Mouse (Mus musculus): ENCODE data around the gene Lipt2. TPM values are rescaled to one million over a fixed set of nuclear protein-coding genes. Genes with fewer than 3 reads are reported as not detected.

The Lipt2 gene
- polyA plus RNA-seq, 1 experiment from 2014 or later: 14.8 TPM

DNA sequence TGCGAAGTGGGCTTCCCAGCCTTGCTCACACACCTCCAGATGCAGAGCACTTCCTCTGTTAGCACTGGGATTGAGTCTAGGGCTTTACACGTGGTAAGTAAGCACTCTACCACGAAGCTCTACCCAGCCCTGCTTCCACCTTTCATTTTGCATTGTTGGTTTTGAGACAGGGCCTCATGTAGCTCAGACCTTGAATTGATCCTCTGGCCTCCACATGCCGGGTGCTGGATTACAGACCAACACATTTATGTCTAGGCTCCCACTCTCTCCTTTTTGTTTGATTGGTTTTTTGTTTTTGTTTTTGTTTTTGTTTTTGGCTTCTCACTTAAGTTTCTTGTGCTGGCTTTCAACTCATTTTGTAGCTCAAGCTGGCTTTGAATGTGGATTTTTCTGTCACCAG is 11.7 kb downstream of the Lipt2 start:
- no peak for ATAC-seq (ENCODE audit: extremely low read depth, insufficient number of reproducible peaks, low FRiP score, low TSS enrichment)
- no peaks in the 10 kb centered on the region for H3K4me1 ChIP-seq
- WGBS: 63% methylated on average over 4 of the region's 4 CpGs
- H3K9ac ChIP-seq: no peak overlapping the region
- no peaks in the 10 kb centered on the region; the same call in 1 of the 2 replicates for H3K27me3 ChIP-seq (replicated peaks)
- no peak overlapping the region for H3K4me3 ChIP-seq
- H3K4me2 ChIP-seq: no peak overlapping the region
- no peak overlapping the region for H3K27ac ChIP-seq (replicated peaks)
- no peaks in the 10 kb centered on the region for H3K36me3 ChIP-seq
- H3K9me3 ChIP-seq: no peaks in the 10 kb centered on the region

DNA sequence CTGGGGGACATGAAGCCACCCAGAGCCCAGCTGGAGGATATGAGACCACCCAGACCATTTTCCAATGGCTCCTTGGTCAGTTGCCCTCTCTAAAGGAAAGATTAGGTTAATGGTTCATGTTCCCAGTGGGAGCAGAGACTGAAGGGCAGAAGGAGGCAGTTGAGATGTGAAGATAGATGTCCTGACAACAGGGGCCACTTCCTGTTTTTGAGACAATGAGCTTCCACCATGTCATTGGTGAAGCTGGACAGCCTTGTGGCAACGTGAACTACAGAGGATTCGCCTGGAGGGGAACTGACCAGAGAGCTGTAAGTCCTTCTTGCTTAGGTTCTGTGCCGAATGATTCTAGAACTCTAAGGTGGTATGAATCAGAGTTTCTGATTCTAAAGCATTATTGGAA is 17.2 kb downstream of the Lipt2 start, which contains the start of gene Kcne3:
Gene Kcne3, plus strand, starts transcription at position 234 of the 400 bp plus-strand sequence.
- ATAC-seq (ENCODE audit: extremely low read depth, insufficient number of reproducible peaks, low FRiP score, low TSS enrichment): no peak
- H3K4me1 ChIP-seq: peaks cover 14% of the 10 kb centered on the region
- WGBS: 69% methylated on average over 3 of the region's 3 CpGs
- H3K9me3 ChIP-seq: no peaks in the 10 kb centered on the region
- no peak within 1 kb of the TSS for H3K4me2 ChIP-seq
- H3K36me3 ChIP-seq: no peaks in the 10 kb centered on the region
- H3K9ac ChIP-seq: no peak within 1 kb of the TSS
- H3K27me3 ChIP-seq (replicated peaks): peaks cover 51% of the 10 kb centered on the region
- H3K27ac ChIP-seq (replicated peaks): no peak within 1 kb of the TSS
- no peak within 1 kb of the TSS for H3K4me3 ChIP-seq

DNA sequence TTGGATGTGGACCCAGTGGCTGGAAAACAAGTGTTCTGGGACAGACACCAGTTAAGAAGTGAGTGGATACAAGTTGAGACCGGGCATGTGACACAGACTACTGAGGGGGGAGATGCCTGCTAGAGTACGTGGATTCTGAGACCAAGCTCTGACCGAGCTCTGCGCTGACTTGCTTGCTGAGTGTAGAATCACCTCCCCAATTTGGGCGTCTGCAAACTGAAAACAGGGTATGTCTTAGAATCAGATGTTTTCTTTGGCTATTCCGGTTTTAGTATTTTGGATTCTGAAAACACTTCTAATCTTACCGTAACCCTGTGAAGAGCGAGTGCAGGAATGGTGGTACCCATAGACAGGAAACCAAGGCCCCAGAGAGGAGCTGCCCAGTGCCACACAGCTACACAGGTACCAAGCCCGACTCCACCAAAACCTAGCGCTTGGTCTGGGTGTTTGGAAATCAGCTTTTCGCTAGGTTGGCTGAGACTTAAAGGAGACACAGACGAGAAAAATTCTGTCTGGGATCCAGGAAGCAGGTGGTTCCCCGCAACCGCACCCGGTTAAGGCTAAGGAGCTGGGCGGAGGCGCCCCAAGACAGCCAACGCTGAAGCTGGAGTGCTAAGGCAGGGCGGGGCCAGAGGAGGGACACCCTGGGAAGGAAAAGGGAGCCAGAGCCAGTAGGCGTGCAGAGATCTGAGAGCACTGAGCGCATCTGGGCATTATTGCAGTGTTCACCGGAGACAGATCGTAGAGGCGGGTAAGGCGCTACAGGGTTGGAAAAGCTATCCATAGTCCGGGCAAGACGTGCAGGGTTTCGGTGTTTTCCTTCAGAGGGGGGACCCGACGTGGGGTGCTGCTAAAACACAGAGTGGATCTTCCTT is 19.2 kb downstream of the Lipt2 start:
- no peak for ATAC-seq (ENCODE audit: extremely low read depth, insufficient number of reproducible peaks, low FRiP score, low TSS enrichment)
- no peaks in the 10 kb centered on the region for H3K36me3 ChIP-seq
- no peaks in the 10 kb centered on the region for H3K9me3 ChIP-seq
- peaks cover 14% of the 10 kb centered on the region for H3K4me1 ChIP-seq
- WGBS: 7% methylated on average over 30 of the region's 30 CpGs
- peak overlapping the region; percentile 75 for H3K9ac ChIP-seq
- peak overlapping the region; percentile 92 for H3K4me2 ChIP-seq
- H3K4me3 ChIP-seq: peak overlapping the region; percentile 56
- H3K27ac ChIP-seq (replicated peaks): no peak overlapping the region
- peaks cover 55% of the 10 kb centered on the region for H3K27me3 ChIP-seq (replicated peaks)

DNA sequence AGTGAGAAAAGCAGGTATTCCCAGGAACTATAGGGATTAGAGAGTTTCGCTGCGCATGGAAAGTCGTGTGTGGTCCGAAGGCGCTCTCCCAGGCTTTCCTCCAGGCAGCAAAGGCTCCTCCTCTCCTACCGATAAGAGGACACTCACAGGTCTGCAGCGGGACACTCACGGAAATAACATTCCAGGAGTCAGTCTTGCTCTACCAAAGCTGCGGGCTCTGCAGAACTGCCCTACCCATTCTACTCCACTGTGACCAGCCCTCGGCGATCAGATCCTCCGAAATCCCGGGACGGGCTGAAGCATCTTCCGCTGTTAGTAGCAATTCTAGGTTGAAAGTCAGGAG is 19.8 kb downstream of the Lipt2 start:
- 2% methylated on average over 15 of the region's 15 CpGs for WGBS
- peak overlapping the region; percentile 92 for H3K4me2 ChIP-seq
- H3K9ac ChIP-seq: peak overlapping the region; percentile 75
- peaks cover 14% of the 10 kb centered on the region for H3K4me1 ChIP-seq
- no peak for ATAC-seq (ENCODE audit: extremely low read depth, insufficient number of reproducible peaks, low FRiP score, low TSS enrichment)
- no peaks in the 10 kb centered on the region for H3K36me3 ChIP-seq
- H3K4me3 ChIP-seq: peak overlapping the region; percentile 56
- no peak overlapping the region for H3K27ac ChIP-seq (replicated peaks)
- peaks cover 55% of the 10 kb centered on the region for H3K27me3 ChIP-seq (replicated peaks)
- H3K9me3 ChIP-seq: no peaks in the 10 kb centered on the region

DNA sequence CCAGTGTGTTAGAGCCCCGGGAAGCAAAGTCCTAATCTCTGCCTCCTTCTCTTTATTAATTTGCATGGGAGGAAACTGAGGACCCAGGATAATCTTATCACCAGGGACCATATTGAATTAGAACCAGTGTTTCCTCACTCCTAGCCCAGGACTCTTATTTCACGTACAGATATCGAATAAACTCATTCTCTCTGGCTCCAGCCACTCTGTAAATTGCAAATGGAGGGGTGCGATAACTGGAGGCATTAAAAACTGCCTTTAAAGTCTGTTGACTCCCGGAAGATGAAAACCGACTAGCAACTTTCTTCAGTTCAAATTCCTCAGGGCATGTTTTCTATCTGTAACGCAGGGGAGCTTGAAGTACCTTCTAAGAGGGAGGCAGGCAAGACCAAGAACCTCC is 20.3 kb downstream of the Lipt2 start:
- peak overlapping the region; percentile 92 for H3K4me2 ChIP-seq
- no peaks in the 10 kb centered on the region for H3K9me3 ChIP-seq
- peaks cover 14% of the 10 kb centered on the region for H3K4me1 ChIP-seq
- no peaks in the 10 kb centered on the region for H3K36me3 ChIP-seq
- no peak overlapping the region for H3K27ac ChIP-seq (replicated peaks)
- no peak for ATAC-seq (ENCODE audit: extremely low read depth, insufficient number of reproducible peaks, low FRiP score, low TSS enrichment)
- peaks cover 55% of the 10 kb centered on the region for H3K27me3 ChIP-seq (replicated peaks)
- H3K9ac ChIP-seq: peak overlapping the region; percentile 75; the same call in 1 of the 2 replicates
- peak overlapping the region; percentile 56 for H3K4me3 ChIP-seq
- 51% methylated on average over 7 of the region's 7 CpGs for WGBS

DNA sequence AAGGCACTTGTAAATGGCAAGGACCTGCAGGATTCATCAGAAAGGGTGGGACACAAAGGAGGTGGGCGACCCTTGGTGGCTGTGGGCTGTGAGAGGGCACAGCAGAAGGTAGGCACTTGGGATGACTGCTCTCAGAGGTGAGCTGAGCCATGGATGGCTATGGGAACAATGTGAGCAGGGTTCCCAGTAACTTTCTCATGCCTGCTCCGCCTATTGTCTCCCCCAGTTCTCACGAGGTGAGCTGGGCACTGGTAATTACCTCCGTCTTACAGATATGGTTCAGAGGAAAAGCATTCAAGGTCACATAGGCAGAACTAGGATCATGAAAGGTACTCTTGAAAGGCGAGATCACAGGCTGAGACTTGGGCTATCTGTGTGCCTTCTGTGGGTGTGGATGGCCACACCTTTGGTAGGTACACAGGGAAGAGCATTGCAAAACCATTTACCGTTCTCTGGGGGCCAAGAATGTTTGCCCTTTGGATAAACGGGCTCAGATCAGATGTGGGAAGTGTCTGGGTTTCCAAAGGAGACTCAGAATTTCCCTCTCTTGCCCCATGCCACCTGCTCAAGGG is 20.8 kb downstream of the Lipt2 start:
- H3K4me1 ChIP-seq: peaks cover 14% of the 10 kb centered on the region
- H3K4me3 ChIP-seq: peak overlapping the region; percentile 56
- H3K9ac ChIP-seq: no peak overlapping the region
- 56% methylated on average over 7 of the region's 7 CpGs for WGBS
- peak overlapping the region; percentile 92 for H3K4me2 ChIP-seq
- no peak overlapping the region for H3K27ac ChIP-seq (replicated peaks)
- H3K27me3 ChIP-seq (replicated peaks): peaks cover 55% of the 10 kb centered on the region
- no peaks in the 10 kb centered on the region for H3K36me3 ChIP-seq
- no peak for ATAC-seq (ENCODE audit: extremely low read depth, insufficient number of reproducible peaks, low FRiP score, low TSS enrichment)
- H3K9me3 ChIP-seq: no peaks in the 10 kb centered on the region

DNA sequence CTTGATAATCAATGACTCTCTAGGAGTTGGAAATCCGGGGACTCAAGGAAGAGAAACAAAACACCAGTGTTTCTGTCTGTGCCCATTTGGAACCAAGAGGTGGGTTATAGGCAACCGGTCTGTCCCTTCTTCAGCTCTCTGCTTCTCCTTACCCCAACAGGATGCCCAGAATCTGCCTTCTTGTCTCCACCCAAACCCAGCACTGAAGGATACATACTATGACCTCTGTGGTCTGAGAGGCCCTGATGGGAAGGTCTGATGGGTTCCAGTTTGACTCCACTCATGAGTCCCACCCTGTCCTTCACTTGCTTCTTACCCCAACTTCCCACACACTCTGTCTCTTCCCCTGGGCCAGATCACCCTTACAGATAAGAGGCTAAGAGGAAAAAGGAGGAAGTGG is 22.1 kb downstream of the Lipt2 start:
- peaks cover 52% of the 10 kb centered on the region for H3K27me3 ChIP-seq (replicated peaks)
- no peak overlapping the region for H3K4me3 ChIP-seq
- WGBS: 80% methylated on average over 2 of the region's 2 CpGs
- no peak overlapping the region for H3K9ac ChIP-seq
- no peak overlapping the region for H3K4me2 ChIP-seq
- no peak overlapping the region for H3K27ac ChIP-seq (replicated peaks)
- no peaks in the 10 kb centered on the region for H3K9me3 ChIP-seq
- H3K36me3 ChIP-seq: no peaks in the 10 kb centered on the region
- peaks cover 14% of the 10 kb centered on the region for H3K4me1 ChIP-seq
- no peak for ATAC-seq (ENCODE audit: extremely low read depth, insufficient number of reproducible peaks, low FRiP score, low TSS enrichment)

DNA sequence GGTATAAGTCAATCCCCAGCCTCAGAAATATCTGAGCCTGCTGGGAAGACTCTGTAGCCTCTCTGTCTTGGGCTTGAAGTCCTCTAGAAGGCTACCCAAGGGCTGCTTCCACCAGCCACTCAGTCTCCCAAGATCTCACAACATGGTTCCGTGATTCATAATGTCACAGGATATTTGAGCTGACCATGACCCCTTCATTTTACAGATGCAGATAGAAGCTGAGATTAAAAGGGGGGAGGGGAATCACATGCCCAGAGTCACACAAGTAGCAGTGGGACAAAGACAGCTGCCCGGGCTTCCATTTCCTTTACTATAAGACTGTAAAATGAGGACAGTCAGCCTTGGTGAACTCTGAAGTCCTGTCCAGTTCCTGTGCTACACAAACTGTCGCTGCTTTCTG is 22.5 kb downstream of the Lipt2 start:
- H3K9ac ChIP-seq: no peak overlapping the region
- no peak overlapping the region for H3K4me2 ChIP-seq
- 73% methylated on average over 3 of the region's 3 CpGs for WGBS
- H3K4me3 ChIP-seq: no peak overlapping the region
- no peaks in the 10 kb centered on the region for H3K36me3 ChIP-seq
- no peak for ATAC-seq (ENCODE audit: extremely low read depth, insufficient number of reproducible peaks, low FRiP score, low TSS enrichment)
- peaks cover 50% of the 10 kb centered on the region for H3K27me3 ChIP-seq (replicated peaks)
- H3K4me1 ChIP-seq: peaks cover 14% of the 10 kb centered on the region
- H3K9me3 ChIP-seq: no peaks in the 10 kb centered on the region
- H3K27ac ChIP-seq (replicated peaks): no peak overlapping the region

DNA sequence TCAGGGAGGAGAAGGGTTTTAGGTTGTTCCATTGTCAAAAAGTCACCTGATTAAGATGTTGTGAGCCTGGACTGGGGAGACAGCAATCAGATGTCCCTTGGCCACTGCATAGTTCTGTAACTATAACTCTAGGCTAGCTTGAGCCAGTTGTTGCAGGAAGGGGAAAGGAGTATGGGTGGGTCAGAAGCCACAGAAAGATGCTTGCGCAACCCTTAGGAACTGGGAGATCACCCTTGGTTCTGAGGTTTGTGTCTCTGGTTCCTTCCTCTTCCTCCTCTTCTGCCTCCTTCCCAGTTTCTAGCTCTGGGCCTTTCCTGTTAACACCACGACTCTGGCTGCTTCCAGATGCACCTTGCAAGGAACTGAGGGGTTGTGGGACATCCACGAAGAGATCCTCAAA is 23.3 kb downstream of the Lipt2 start:
- peaks cover 14% of the 10 kb centered on the region for H3K4me1 ChIP-seq
- H3K4me2 ChIP-seq: no peak overlapping the region
- no peaks in the 10 kb centered on the region for H3K9me3 ChIP-seq
- peaks cover 46% of the 10 kb centered on the region for H3K27me3 ChIP-seq (replicated peaks)
- WGBS: 71% methylated on average over 3 of the region's 3 CpGs
- no peak overlapping the region for H3K4me3 ChIP-seq
- H3K36me3 ChIP-seq: no peaks in the 10 kb centered on the region
- no peak overlapping the region for H3K27ac ChIP-seq (replicated peaks)
- no peak for ATAC-seq (ENCODE audit: extremely low read depth, insufficient number of reproducible peaks, low FRiP score, low TSS enrichment)
- H3K9ac ChIP-seq: no peak overlapping the region

DNA sequence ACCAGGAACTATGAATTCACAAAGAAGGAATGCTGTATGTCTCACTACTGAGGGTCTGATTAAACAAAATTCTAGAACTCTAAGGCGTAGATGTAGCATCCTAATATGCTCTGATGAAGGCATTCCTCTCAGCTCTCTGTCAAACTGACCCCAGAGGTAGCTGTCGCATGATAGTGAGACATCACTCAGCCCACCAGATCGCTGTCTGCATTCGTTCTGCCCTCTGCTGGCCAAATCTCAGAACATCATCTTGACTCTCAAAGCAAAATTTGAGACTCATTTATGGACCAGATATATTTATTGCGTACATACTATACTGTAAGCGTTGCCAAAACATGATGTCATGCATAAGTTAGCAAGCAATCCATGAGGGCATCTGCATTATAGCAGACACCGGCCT is 28.5 kb downstream of the Lipt2 start:
- no peak overlapping the region for H3K9ac ChIP-seq
- no peaks in the 10 kb centered on the region for H3K36me3 ChIP-seq
- WGBS: 18% methylated on average over 7 of the region's 7 CpGs
- H3K4me3 ChIP-seq: no peak overlapping the region
- no peaks in the 10 kb centered on the region for H3K4me1 ChIP-seq
- H3K27ac ChIP-seq (replicated peaks): no peak overlapping the region
- no peaks in the 10 kb centered on the region for H3K9me3 ChIP-seq
- peaks cover 32% of the 10 kb centered on the region; the same call in 1 of the 2 replicates for H3K27me3 ChIP-seq (replicated peaks)
- no peak overlapping the region for H3K4me2 ChIP-seq
- ATAC-seq (ENCODE audit: extremely low read depth, insufficient number of reproducible peaks, low FRiP score, low TSS enrichment): no peak

DNA sequence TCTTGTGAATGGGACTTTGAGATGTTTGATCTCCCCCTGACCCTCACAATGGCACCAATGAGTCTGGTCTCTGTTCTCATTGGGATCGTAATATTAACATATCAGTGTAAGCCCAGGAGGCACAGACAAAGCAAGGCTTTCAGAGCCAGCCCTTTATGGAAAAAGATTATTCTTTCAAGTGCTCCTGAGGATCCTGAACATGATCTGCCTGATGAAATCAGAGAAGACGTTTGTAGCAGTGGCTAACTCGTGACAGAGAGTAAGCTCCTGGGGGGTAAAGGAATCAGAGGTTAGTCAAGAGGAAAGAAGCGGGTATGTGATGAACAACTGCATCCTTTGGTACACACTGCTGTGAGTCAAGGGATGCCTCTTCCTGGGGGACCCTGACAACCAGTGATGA is 31.1 kb downstream of the Lipt2 start:
- H3K36me3 ChIP-seq: no peaks in the 10 kb centered on the region
- no peak overlapping the region for H3K27ac ChIP-seq (replicated peaks)
- no peak overlapping the region for H3K4me2 ChIP-seq
- H3K27me3 ChIP-seq (replicated peaks): peaks cover 38% of the 10 kb centered on the region; the same call in 1 of the 2 replicates
- no peak overlapping the region for H3K4me3 ChIP-seq
- ATAC-seq (ENCODE audit: extremely low read depth, insufficient number of reproducible peaks, low FRiP score, low TSS enrichment): no peak
- 52% methylated on average over 4 of the region's 4 CpGs for WGBS
- H3K9me3 ChIP-seq: no peaks in the 10 kb centered on the region
- no peak overlapping the region for H3K9ac ChIP-seq
- no peaks in the 10 kb centered on the region for H3K4me1 ChIP-seq

DNA sequence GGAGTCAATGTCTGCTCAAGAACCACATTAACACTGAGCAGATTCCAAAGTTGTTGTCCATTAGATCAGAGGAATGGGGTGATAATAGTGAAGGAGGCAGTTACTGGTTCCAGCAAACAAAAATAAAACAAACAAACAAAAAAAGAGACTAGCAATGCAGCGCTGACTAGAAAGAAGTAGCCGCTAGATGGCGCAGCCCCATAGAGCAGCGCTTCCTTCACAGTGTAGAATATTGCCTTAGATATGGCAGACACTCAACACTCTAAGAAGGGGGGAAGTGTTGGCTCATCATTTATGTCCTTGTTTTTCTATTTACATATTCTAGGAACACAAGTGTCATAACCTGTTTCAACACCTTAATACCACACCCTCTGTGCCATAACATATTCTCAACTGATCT is 31.7 kb downstream of the Lipt2 start:
- WGBS: 1% methylated on average over 4 of the region's 4 CpGs
- H3K27me3 ChIP-seq (replicated peaks): peaks cover 38% of the 10 kb centered on the region; the same call in 1 of the 2 replicates
- H3K4me2 ChIP-seq: no peak overlapping the region
- no peak overlapping the region for H3K9ac ChIP-seq
- no peaks in the 10 kb centered on the region for H3K36me3 ChIP-seq
- H3K4me3 ChIP-seq: no peak overlapping the region
- no peak for ATAC-seq (ENCODE audit: extremely low read depth, insufficient number of reproducible peaks, low FRiP score, low TSS enrichment)
- H3K27ac ChIP-seq (replicated peaks): no peak overlapping the region
- no peaks in the 10 kb centered on the region for H3K4me1 ChIP-seq
- H3K9me3 ChIP-seq: no peaks in the 10 kb centered on the region

Measured in heart, embryonic 13.5 days (tissue).